Mouse (Mus musculus) bone marrow macrophage, adult 2 months (primary cell): Measurements from ENCODE around the gene Mef2c.

Experiments
- CTCF ChIP-seq: IDR thresholded peaks from 2 replicates; pipeline ENCODE4 v1.5.1; 2012; ENCODE audit warnings: low read depth, mild to moderate bottlenecking, low read length, moderate library complexity
- POLR2A ChIP-seq: IDR thresholded peaks from 2 replicates; pipeline ENCODE4 v1.6.1; 2012; ENCODE audit warnings: mild to moderate bottlenecking, low read depth, low read length, borderline replicate concordance

GRCm38 (mm10) chr13:83568759-83569256 is 65.0 kb downstream of the Mef2c start:
- TF ChIP-seq CTCF (no peak), POLR2A (no peak)
